Mouse (Mus musculus) small intestine, adult 2 months (tissue): ENCODE measurements around the gene Acot4.

ENCODE experiments used
- CTCF ChIP-seq: fragments of 200-500 bp; IDR thresholded peaks from 2 replicates; pipeline ENCODE4 v1.5.1; 2012; ENCODE audit warnings: low read depth, mild to moderate bottlenecking, control low read depth, inconsistent platforms, low read length, moderate library complexity, mixed read lengths; ENCODE audit not compliant: insufficient replicate concordance, insufficient read length; ENCODE audit errors: extremely low read depth
- POLR2A ChIP-seq: fragments of 200-500 bp; IDR thresholded peaks from 2 replicates; pipeline ENCODE4 v1.6.1; 2012; ENCODE audit warnings: low read depth, mild to moderate bottlenecking, control low read depth, inconsistent platforms, low read length, moderate library complexity

- TF ChIP-seq CTCF (no peak), POLR2A (no peak)
Observed at GRCm38 (mm10) chr12:84008251-84008650, 29.9 kb upstream of the Acot4 start.
